Mouse (Mus musculus) stomach, postnatal 0 days (tissue): Measurements from ENCODE around the gene Gm11172. TPM values are rescaled to one million over a fixed set of nuclear protein-coding genes. Genes with fewer than 3 reads are reported as not detected.

ENCODE experiments used
- ATAC-seq: fragments of 200-750 bp; cut with Nextera tagmentation; 2 replicates; pipeline ENCODE4 v1.8.0; 2017; ENCODE audit not compliant: low FRiP score, low TSS enrichment
- DNase-seq: peaks from one replicate; pipeline ENCODE4 v3.0.0-alpha.2; 2016; ENCODE audit warnings: low spot score
- H3K27ac ChIP-seq: fragments of 300-500 bp; sonication (generic); replicated peaks from 2 replicates; pipeline ENCODE4 v1.5.1; 2014; ENCODE audit warnings: mild to moderate bottlenecking, control low read depth
- H3K27me3 ChIP-seq: fragments of 300-500 bp; sonication (generic); 2 replicates; pipeline ENCODE4 v1.6.1; 2014; ENCODE audit warnings: low read length; ENCODE audit not compliant: control insufficient read depth, insufficient read depth
- H3K36me3 ChIP-seq: fragments of 300-500 bp; sonication (generic); 2 replicates; pipeline ENCODE4 v1.6.1; 2014; ENCODE audit warnings: low read length, mixed read lengths; ENCODE audit not compliant: control insufficient read depth, insufficient read depth
- H3K4me1 ChIP-seq: fragments of 300-500 bp; sonication (generic); replicated peaks from 2 replicates; pipeline ENCODE4 v1.6.1; 2014; ENCODE audit warnings: antibody characterized with exemption; ENCODE audit not compliant: control insufficient read depth, insufficient read depth
- H3K4me2 ChIP-seq: fragments of 300-500 bp; sonication (generic); replicated peaks from 2 replicates; pipeline ENCODE4 v1.6.1; 2014; ENCODE audit warnings: low read depth, mild to moderate bottlenecking, control low read depth, moderate library complexity
- H3K4me3 ChIP-seq: fragments of 300-500 bp; sonication (generic); 2 replicates; pipeline ENCODE4 v1.5.1; 2014; ENCODE audit warnings: low read depth, low read length, control low read depth
- H3K9ac ChIP-seq: fragments of 300-500 bp; sonication (generic); 2 replicates; pipeline ENCODE4 v1.6.1; 2014; ENCODE audit warnings: mild to moderate bottlenecking, low read length, control low read depth, mixed read lengths
- H3K9me3 ChIP-seq: fragments of 300-500 bp; sonication (generic); 2 replicates; pipeline ENCODE4 v1.6.1; 2016; ENCODE audit warnings: low read length; ENCODE audit not compliant: control insufficient read depth
- CTCF ChIP-seq: IDR thresholded peaks from 2 replicates; pipeline ENCODE4 v1.5.1; 2016; ENCODE audit warnings: antibody characterized with exemption, low read depth, mild to moderate bottlenecking, moderate library complexity
- EP300 ChIP-seq: optimal IDR thresholded peaks from 2 replicates; pipeline ENCODE3; 2016; ENCODE audit warnings: antibody characterized with exemption
- WGBS: fragments of 180-500 bp; shearing (Covaris S2); extraction: QIAGEN DNeasy Blood & Tissue Kit; methylation state at CpG from one replicate; pipeline ENCODE4 v1.1.7; 2014; 5-methylcytosine and 5-hydroxymethylcytosine counted together
- polyA plus RNA-seq: library from polyadenylated mRNA; unstranded; fragments of >200 nt; fragmentation: Nextera tagmentation; extraction: Ambion mirVana; gene quantifications from 2 replicates; pipeline ENCODE4 v1.2.1, GENCODE M21; 2015

Gene Gm11172
- polyA plus RNA-seq, 1 experiment from 2014 or later: not detected

GRCm38 (mm10) chr16:10834542-10834910 is 21.8 kb downstream of the Gm11172 start:
- H3K27ac ChIP-seq: no peak overlapping the region; the same call in 1 of the 2 replicates
- H3K4me3 ChIP-seq: peak overlapping the region; percentile 69
- H3K36me3 ChIP-seq: no peaks in the 10 kb centered on the region
- H3K9me3 ChIP-seq: no peaks in the 10 kb centered on the region
- ATAC-seq (no peak), DNase-seq (no peak)
- WGBS: 2% methylated on average over 12 of the region's 12 CpGs
- no peak for TF ChIP-seq EP300
- no peak for TF ChIP-seq CTCF
- H3K27me3 ChIP-seq: no peaks in the 10 kb centered on the region
- H3K9ac ChIP-seq: no peak overlapping the region
- H3K4me2 ChIP-seq: peak overlapping the region; percentile 96
- H3K4me1 ChIP-seq: peaks cover 6% of the 10 kb centered on the region; the same call in 1 of the 2 replicates

GRCm38 (mm10) chr16:10834911-10835587 is 22.3 kb downstream of the Gm11172 start, which contains the start of gene Rmi2:
Gene Rmi2 (plus strand): TSS chr16:10835059.
- under 1% methylated on average over 52 of the region's 69 CpGs for whole genome bisulfite sequencing
- Histone ChIP-seq H3K4me3 (peak within 1 kb of the TSS; percentile 69), H3K4me1 (peaks cover 6% of the 10 kb centered on the region; the same call in 1 of the 2 replicates), H3K36me3 (no peaks in the 10 kb centered on the region), H3K27me3 (no peaks in the 10 kb centered on the region), H3K9me3 (no peaks in the 10 kb centered on the region), H3K9ac (peak within 1 kb of the TSS; percentile 76), H3K27ac (peak within 1 kb of the TSS; percentile 86), H3K4me2 (peak within 1 kb of the TSS; percentile 96)
- DNase-seq (peak; percentile 91), ATAC-seq (peak; percentile 90)
- TF ChIP-seq EP300 (no peak), CTCF (no peak)

- Histone ChIP-seq H3K9me3 (no peaks in the 10 kb centered on the region), H3K27me3 (no peaks in the 10 kb centered on the region), H3K9ac (no peak overlapping the region), H3K4me1 (peaks cover 6% of the 10 kb centered on the region; the same call in 1 of the 2 replicates), H3K4me3 (no peak overlapping the region), H3K27ac (no peak overlapping the region; the same call in 1 of the 2 replicates), H3K36me3 (no peaks in the 10 kb centered on the region), H3K4me2 (no peak overlapping the region)
- WGBS: 73% methylated on average over 3 of the region's 3 CpGs
- ATAC-seq: no peak
- TF ChIP-seq CTCF (no peak), EP300 (no peak)
- DNase-seq: no peak
Observed at GRCm38 (mm10) chr16:10836388-10836787, 23.7 kb downstream of the Gm11172 start.

GRCm38 (mm10) chr16:10837250-10837649 is 24.5 kb downstream of the Gm11172 start:
- no peak overlapping the region for H3K9ac ChIP-seq
- H3K27me3 ChIP-seq: no peaks in the 10 kb centered on the region
- no peak for ATAC-seq
- H3K4me1 ChIP-seq: peaks cover 6% of the 10 kb centered on the region; the same call in 1 of the 2 replicates
- TF ChIP-seq EP300: no peak
- TF ChIP-seq CTCF: no peak
- no peak for DNase-seq
- no peaks in the 10 kb centered on the region for H3K9me3 ChIP-seq
- H3K4me3 ChIP-seq: no peak overlapping the region
- no peak overlapping the region for H3K27ac ChIP-seq
- H3K4me2 ChIP-seq: no peak overlapping the region
- WGBS: 61% methylated on average over 3 of the region's 3 CpGs
- H3K36me3 ChIP-seq: no peaks in the 10 kb centered on the region

GRCm38 (mm10) chr16:10837903-10838302 is 25.2 kb downstream of the Gm11172 start:
- no peaks in the 10 kb centered on the region for H3K27me3 ChIP-seq
- H3K36me3 ChIP-seq: no peaks in the 10 kb centered on the region
- no peak overlapping the region for H3K9ac ChIP-seq
- peaks cover 6% of the 10 kb centered on the region; the same call in 1 of the 2 replicates for H3K4me1 ChIP-seq
- H3K4me3 ChIP-seq: no peak overlapping the region
- no peak overlapping the region for H3K4me2 ChIP-seq
- DNase-seq: no peak
- H3K27ac ChIP-seq: peak overlapping the region; percentile 79
- H3K9me3 ChIP-seq: no peaks in the 10 kb centered on the region
- WGBS: 70% methylated on average over 1 of the region's 1 CpGs
- no peak for ATAC-seq
- TF ChIP-seq EP300 (no peak), CTCF (no peak)

- peak overlapping the region; percentile 79 for H3K27ac ChIP-seq
- peak; percentile 83 for ATAC-seq
- no peaks in the 10 kb centered on the region for H3K27me3 ChIP-seq
- 39% methylated on average over 9 of the region's 10 CpGs for WGBS
- TF ChIP-seq EP300 (no peak), CTCF (no peak)
- H3K9ac ChIP-seq: no peak overlapping the region
- DNase-seq: peak; percentile 57
- peaks cover 10% of the 10 kb centered on the region for H3K4me1 ChIP-seq
- no peak overlapping the region for H3K4me3 ChIP-seq
- no peaks in the 10 kb centered on the region for H3K36me3 ChIP-seq
- H3K9me3 ChIP-seq: no peaks in the 10 kb centered on the region
- no peak overlapping the region for H3K4me2 ChIP-seq
Observed at GRCm38 (mm10) chr16:10838487-10839245, 26.0 kb downstream of the Gm11172 start.
